Mouse (Mus musculus) forebrain, embryonic 14.5 days (tissue): ENCODE data around the gene Tbx2. TPM values are rescaled to one million over a fixed set of nuclear protein-coding genes. Genes with fewer than 3 reads are reported as not detected.

ENCODE experiments used
- ATAC-seq: fragments of 200-750 bp; cut with Nextera tagmentation; 2 replicates; pipeline ENCODE4 v1.8.0; 2017; ENCODE audit warnings: mild to moderate bottlenecking, moderate library complexity
- DNase-seq: peaks from one replicate; pipeline ENCODE4 v3.0.0-alpha.2; 2015; ENCODE audit warnings: low spot score
- H3K27ac ChIP-seq: fragments of 300-500 bp; sonication (generic); 2 replicates; pipeline ENCODE4 v1.5.1; 2014; ENCODE audit warnings: low read depth, mild to moderate bottlenecking, control low read depth, low read length, moderate library complexity
- H3K27me3 ChIP-seq: fragments of 300-500 bp; sonication (generic); replicated peaks from 2 replicates; pipeline ENCODE4 v1.6.1; 2014; ENCODE audit warnings: low read length, control low read depth, mixed read lengths; ENCODE audit not compliant: control insufficient read depth, insufficient read depth
- H3K36me3 ChIP-seq: fragments of 300-500 bp; sonication (generic); 2 replicates; pipeline ENCODE4 v1.6.1; 2014; ENCODE audit warnings: low read length, control low read depth; ENCODE audit not compliant: control insufficient read depth, insufficient read depth
- H3K4me1 ChIP-seq: fragments of 300-500 bp; sonication (generic); 2 replicates; pipeline ENCODE4 v1.6.1; 2014; ENCODE audit warnings: antibody characterized with exemption, low read length, control low read depth; ENCODE audit not compliant: control insufficient read depth, insufficient read depth
- H3K4me2 ChIP-seq: fragments of 300-500 bp; sonication (generic); 2 replicates; pipeline ENCODE4 v1.6.1; 2014; ENCODE audit warnings: mild to moderate bottlenecking, control low read depth, low read length
- H3K4me3 ChIP-seq: fragments of 300-500 bp; sonication (generic); 2 replicates; pipeline ENCODE4 v1.5.1; 2014; ENCODE audit warnings: low read depth, low read length, control low read depth
- H3K9ac ChIP-seq: fragments of 300-500 bp; sonication (generic); 2 replicates; pipeline ENCODE4 v1.6.1; 2014; ENCODE audit warnings: mild to moderate bottlenecking, low read length, control low read depth, moderate library complexity
- H3K9me3 ChIP-seq: fragments of 300-500 bp; sonication (generic); replicated peaks from 2 replicates; pipeline ENCODE4 v1.6.1; 2016; ENCODE audit warnings: low read length, control low read depth, mixed read lengths; ENCODE audit not compliant: control insufficient read depth
- WGBS: fragments of 180-500 bp; shearing (Covaris S2); extraction: QIAGEN DNeasy Blood & Tissue Kit; methylation state at CpG from one replicate; pipeline ENCODE4 v1.1.7; 2014; 5-methylcytosine and 5-hydroxymethylcytosine counted together
- polyA plus RNA-seq: library from polyadenylated mRNA; unstranded; fragments of >200 nt; fragmentation: Nextera tagmentation; extraction: Ambion mirVana; gene quantifications from 2 replicates; pipeline ENCODE4 v1.2.1, GENCODE M21; 2014

The Tbx2 gene
- polyA plus RNA-seq, 1 experiment from 2014 or later, result 0.48 TPM

DNA sequence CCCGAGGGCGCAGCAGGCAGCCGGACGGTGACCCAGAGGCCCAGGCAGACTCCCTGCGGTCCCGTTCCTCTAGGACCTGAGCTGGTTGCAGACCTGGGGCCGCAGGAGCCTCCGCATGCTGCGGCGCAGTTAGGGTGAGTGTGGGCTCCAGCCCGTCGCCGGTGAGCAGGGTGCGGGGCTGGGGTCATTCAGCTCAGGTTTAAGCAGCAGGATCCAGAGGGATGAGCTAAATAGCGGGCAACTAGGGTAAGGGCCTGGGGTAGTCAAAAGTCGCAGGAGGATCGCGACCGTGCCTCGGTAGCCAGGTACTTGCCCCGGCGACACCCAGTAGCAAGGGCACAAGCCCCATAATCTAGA, 54.1 kb downstream of the Tbx2 start:
- H3K27ac ChIP-seq, result no peak overlapping the region
- no peak overlapping the region for H3K4me3 ChIP-seq
- no peak for ATAC-seq
- no peak overlapping the region for H3K4me2 ChIP-seq
- H3K4me1 ChIP-seq, result no peaks in the 10 kb centered on the region
- H3K36me3 ChIP-seq, result no peaks in the 10 kb centered on the region
- H3K9me3 ChIP-seq, result no peaks in the 10 kb centered on the region
- H3K27me3 ChIP-seq, result peaks cover 48% of the 10 kb centered on the region
- DNase-seq, result no peak
- no peak overlapping the region for H3K9ac ChIP-seq
- 1% methylated on average over 22 of the region's 22 CpGs for WGBS

DNA sequence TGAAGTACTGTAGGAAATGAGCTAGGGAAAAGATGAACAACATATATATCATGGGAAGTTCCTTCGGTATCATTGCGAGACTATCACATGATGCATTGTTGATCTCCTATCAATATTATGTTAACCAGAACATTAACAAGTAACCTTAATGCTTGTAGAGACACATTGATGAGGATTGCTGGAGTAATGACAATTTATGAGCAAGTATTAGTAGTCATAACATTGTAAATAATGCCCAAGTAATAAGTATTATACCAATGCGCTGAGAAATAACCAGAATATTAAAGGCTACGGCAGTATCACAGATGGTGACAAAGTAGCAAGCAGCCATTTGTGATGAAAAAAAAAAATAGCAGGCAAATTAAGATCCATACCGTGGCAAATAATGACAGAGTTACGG, 54.9 kb downstream of the Tbx2 start:
- H3K4me2 ChIP-seq, result no peak overlapping the region
- ATAC-seq (no peak), DNase-seq (no peak)
- no peak overlapping the region for H3K4me3 ChIP-seq
- H3K36me3 ChIP-seq, result no peaks in the 10 kb centered on the region
- no peaks in the 10 kb centered on the region for H3K9me3 ChIP-seq
- 24% methylated on average over 6 of the region's 6 CpGs for WGBS
- H3K27ac ChIP-seq, result no peak overlapping the region
- H3K4me1 ChIP-seq, result no peaks in the 10 kb centered on the region
- no peak overlapping the region for H3K9ac ChIP-seq
- H3K27me3 ChIP-seq, result peaks cover 57% of the 10 kb centered on the region

DNA sequence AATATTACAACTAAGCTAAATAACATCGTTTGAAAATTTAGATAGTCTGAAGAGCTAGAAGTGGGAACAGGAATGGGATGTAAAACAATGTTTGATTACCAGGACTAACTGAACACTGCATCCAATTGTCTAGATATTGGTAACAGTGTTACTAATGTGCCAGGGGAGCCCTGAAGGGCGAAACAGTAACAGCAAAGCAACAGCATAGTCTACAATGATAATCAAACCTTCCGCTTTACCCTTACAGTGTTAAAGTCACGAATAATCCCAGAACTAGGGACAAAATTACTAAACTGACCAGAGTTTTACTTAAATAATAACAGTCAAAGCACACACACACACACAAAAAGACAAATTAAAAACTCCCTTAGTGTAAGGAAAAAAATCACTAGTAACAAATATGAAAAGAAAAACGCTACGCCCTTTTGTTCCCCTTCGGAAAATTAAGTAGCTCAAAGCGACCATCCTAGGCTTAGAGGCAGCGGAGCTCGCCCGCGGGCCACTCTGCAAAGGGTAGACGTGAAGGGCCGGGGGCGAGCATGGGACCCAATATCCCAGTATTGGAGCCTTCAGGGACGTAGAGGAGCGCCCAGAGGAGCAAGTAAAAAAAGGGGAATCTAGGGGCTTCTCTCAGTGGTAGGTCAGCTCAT, 55.6 kb downstream of the Tbx2 start:
- Histone ChIP-seq H3K9ac (no peak overlapping the region), H3K27ac (no peak overlapping the region), H3K9me3 (no peaks in the 10 kb centered on the region), H3K36me3 (no peaks in the 10 kb centered on the region), H3K4me3 (no peak overlapping the region), H3K4me1 (no peaks in the 10 kb centered on the region), H3K27me3 (peaks cover 63% of the 10 kb centered on the region), H3K4me2 (no peak overlapping the region)
- ATAC-seq, result no peak
- DNase-seq, result peak; percentile 18
- 2% methylated on average over 17 of the region's 17 CpGs for WGBS

DNA sequence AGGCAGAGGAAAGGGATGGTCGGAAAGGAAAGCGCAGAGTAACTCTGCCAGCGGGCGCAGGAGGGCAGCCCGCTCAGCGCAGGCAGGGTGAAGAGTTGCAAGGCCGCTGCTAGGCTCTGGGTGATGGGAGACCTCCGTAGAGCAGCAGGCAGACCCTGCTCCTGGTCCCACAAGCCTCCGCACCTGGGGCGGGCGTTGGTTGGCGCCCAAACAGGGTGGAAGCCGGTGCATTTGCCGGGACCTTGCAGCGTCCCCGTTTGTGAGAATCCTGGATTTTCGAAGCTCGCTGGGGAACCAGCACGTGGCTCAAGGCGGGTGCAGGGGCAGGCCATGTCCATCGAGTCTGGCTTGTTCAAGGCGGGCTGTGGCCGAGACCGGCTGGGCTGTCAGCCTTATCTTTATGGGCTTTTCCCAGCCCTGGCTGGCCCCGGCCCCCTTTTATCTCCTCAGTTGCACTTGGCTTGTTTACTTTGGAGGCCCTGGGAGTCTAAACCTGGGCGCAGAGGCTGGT, 56.2 kb downstream of the Tbx2 start:
- ATAC-seq, result no peak
- peaks cover 69% of the 10 kb centered on the region for H3K27me3 ChIP-seq
- H3K27ac ChIP-seq, result no peak overlapping the region
- H3K4me1 ChIP-seq, result no peaks in the 10 kb centered on the region
- no peak overlapping the region for H3K4me2 ChIP-seq
- no peaks in the 10 kb centered on the region for H3K9me3 ChIP-seq
- no peaks in the 10 kb centered on the region for H3K36me3 ChIP-seq
- DNase-seq, result no peak
- WGBS, result under 1% methylated on average over 26 of the region's 26 CpGs
- no peak overlapping the region for H3K4me3 ChIP-seq
- no peak overlapping the region for H3K9ac ChIP-seq

DNA sequence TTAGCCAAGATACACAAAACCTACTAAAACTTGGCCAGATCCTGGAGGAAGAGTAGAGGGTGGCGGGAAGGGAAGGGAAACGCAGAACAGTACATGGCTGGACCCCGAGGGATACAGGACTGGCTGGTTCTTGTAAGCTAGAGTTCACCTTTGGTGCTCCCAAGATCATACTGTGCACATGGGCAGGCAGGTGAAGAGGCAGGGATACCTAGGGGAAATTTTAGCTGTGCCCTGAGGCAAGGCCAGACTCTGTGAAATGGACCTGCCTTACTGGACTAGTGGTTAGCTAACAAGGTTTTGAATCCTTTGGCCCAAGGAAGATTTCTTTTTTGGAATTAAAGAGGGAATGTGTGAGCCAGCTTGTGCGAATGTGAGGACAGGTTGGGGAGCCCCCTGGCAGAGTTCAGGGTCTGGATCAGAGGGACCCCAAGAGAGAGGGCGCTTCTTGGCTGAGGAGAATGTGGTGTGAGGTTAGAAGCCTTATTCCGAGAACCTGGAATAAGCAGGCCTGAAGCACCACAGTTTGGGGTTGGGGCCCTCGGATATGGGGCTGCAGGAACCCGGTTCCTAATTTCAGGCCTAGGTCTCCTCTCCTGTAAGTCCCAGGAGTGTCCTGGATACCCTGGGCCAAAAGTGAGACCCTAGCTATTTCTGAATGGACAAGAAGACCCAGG, 56.8 kb downstream of the Tbx2 start:
- Histone ChIP-seq H3K36me3 (no peaks in the 10 kb centered on the region), H3K27ac (no peak overlapping the region), H3K9me3 (no peaks in the 10 kb centered on the region), H3K27me3 (peaks cover 76% of the 10 kb centered on the region), H3K4me2 (no peak overlapping the region), H3K9ac (no peak overlapping the region), H3K4me1 (no peaks in the 10 kb centered on the region), H3K4me3 (no peak overlapping the region)
- no peak for DNase-seq
- WGBS, result 13% methylated on average over 8 of the region's 8 CpGs
- ATAC-seq, result no peak

DNA sequence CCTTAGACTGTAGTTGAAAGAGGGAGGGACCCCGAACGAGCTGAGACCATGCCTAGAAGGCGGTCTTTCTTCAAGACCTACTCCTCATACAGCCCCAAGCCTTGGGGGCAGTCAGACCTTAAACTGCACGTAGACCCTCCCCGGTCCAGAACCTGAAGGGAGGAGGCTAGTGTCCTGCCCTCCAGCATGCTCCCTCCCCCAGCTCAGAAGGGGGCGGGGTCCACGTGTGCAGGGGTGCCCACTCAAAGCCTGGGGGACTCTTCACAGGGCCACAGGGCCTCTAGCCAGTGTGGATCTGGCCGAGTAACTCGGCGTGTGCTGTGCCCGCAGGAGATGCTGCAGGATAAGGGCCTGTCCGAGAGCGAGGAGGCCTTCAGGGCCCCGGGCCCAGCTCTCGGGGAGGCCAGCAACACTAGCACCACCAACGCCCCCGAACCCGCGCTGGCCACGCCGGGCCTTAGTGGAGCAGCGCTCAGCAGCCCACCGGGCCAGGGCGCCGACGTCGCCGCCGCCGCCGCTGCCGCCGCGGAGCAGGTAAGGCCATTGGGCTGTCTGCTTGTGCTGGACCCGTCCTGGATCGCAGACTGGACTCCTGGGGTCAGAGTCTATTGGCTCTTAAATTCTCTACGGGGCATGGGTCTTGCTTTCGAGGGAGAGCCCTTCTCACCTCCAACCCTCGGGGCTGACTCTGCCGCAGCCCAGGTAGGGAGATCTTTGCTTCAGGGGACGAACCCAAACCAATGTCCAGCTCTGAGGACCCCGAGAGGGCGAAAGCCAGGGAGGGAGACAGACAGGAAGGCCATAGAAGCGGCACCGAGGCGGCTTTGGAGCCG, 57.6 kb downstream of the Tbx2 start:
- Histone ChIP-seq H3K9me3 (no peaks in the 10 kb centered on the region), H3K4me1 (no peaks in the 10 kb centered on the region), H3K4me2 (no peak overlapping the region), H3K9ac (no peak overlapping the region), H3K4me3 (no peak overlapping the region), H3K36me3 (no peaks in the 10 kb centered on the region), H3K27me3 (peaks cover 74% of the 10 kb centered on the region), H3K27ac (no peak overlapping the region)
- DNase-seq (no peak), ATAC-seq (no peak)
- WGBS, result under 1% methylated on average over 47 of the region's 47 CpGs

DNA sequence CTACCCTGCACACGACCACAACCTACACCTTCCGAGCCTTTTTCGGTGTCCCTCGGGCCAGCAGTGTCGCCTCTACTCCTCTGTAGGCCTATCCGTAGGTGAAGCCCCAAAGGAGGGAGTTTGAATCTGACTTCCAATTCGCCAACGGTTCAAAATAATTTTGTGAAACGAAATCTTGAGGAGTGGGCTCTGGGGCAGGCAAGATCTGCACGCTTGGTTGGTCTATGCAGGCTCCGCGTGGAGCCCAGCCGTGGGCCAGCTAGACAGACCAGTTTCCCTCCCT, 58.2 kb downstream of the Tbx2 start:
- peaks cover 71% of the 10 kb centered on the region for H3K27me3 ChIP-seq
- H3K9ac ChIP-seq, result no peak overlapping the region
- no peak overlapping the region for H3K4me2 ChIP-seq
- WGBS, result 1% methylated on average over 13 of the region's 13 CpGs
- no peaks in the 10 kb centered on the region for H3K4me1 ChIP-seq
- H3K4me3 ChIP-seq, result no peak overlapping the region
- no peaks in the 10 kb centered on the region for H3K36me3 ChIP-seq
- H3K9me3 ChIP-seq, result no peaks in the 10 kb centered on the region
- H3K27ac ChIP-seq, result no peak overlapping the region
- no peak for ATAC-seq
- DNase-seq, result peak; percentile 31

DNA sequence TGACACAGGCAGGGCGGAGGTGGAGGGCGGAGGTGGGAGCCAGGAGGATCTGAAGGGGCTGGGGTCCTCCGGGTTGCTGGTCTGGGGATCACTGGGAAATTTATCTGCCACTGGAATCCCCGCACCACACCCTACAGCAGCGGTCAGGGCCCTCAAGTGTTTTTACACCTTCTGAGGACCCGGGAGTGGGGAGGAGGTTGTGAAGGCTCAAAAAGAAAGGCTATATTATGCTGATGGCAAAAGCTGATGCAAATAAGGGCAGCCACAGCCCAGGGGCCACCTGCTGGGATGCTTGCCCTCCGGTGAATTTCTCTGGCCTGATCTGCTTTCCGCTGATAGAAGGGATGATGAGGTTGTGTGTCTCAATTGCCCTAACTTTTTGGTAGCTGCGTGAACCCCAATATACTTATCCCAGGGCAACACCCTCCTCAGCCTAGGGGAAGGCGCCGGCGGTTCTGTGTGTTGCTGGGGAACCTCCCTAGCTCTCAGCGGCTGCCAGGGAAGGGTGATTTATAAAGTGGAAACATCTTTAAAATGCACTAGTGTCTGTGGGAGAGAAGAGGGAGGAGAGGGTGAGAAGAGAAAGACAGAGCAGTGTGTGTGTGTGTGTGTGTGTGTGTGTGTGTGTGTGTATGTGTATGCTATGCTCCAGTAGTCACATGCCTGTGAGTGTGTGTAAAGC, 58.8 kb downstream of the Tbx2 start:
- Histone ChIP-seq H3K4me1 (no peaks in the 10 kb centered on the region), H3K9me3 (no peaks in the 10 kb centered on the region), H3K4me3 (no peak overlapping the region), H3K9ac (no peak overlapping the region), H3K36me3 (no peaks in the 10 kb centered on the region), H3K4me2 (no peak overlapping the region), H3K27me3 (peaks cover 71% of the 10 kb centered on the region), H3K27ac (no peak overlapping the region)
- DNase-seq (no peak), ATAC-seq (no peak)
- WGBS, result 3% methylated on average over 13 of the region's 13 CpGs
